Mouse (Mus musculus) embryonic facial prominence, embryonic 13.5 days (tissue): ENCODE results near the gene Ficd. TPM values are rescaled to one million over a fixed set of nuclear protein-coding genes. Genes with fewer than 3 reads are reported as not detected.

Experiments
- ATAC-seq: fragments of 200-750 bp; cut with Nextera tagmentation; 2 replicates; pipeline ENCODE4 v1.8.0; 2017; ENCODE audit warnings: low read depth; ENCODE audit not compliant: insufficient number of reproducible peaks, insufficient read depth, low FRiP score, low TSS enrichment
- H3K27ac ChIP-seq: fragments of 300-500 bp; sonication (generic); 2 replicates; pipeline ENCODE4 v1.5.1; 2015; ENCODE audit warnings: moderate library complexity, mild to moderate bottlenecking, inconsistent platforms
- H3K27me3 ChIP-seq: fragments of 300-500 bp; sonication (generic); 2 replicates; pipeline ENCODE4 v1.6.1; 2015; ENCODE audit warnings: mild to moderate bottlenecking, inconsistent platforms
- H3K36me3 ChIP-seq: fragments of 300-500 bp; sonication (generic); 2 replicates; pipeline ENCODE4 v1.6.1; 2015; ENCODE audit warnings: mild to moderate bottlenecking, inconsistent platforms
- H3K4me1 ChIP-seq: fragments of 300-500 bp; sonication (generic); 2 replicates; pipeline ENCODE4 v1.6.1; 2015; ENCODE audit warnings: inconsistent platforms
- H3K4me2 ChIP-seq: fragments of 300-500 bp; sonication (generic); 2 replicates; pipeline ENCODE4 v1.6.1; 2015; ENCODE audit warnings: moderate library complexity, mild to moderate bottlenecking, inconsistent platforms
- H3K4me3 ChIP-seq: fragments of 300-500 bp; sonication (generic); 2 replicates; pipeline ENCODE4 v1.5.1; 2015; ENCODE audit warnings: mild to moderate bottlenecking, inconsistent platforms
- H3K9ac ChIP-seq: fragments of 300-500 bp; sonication (generic); 2 replicates; pipeline ENCODE4 v1.6.1; 2015; ENCODE audit warnings: mild to moderate bottlenecking, inconsistent platforms
- H3K9me3 ChIP-seq: fragments of 300-500 bp; sonication (generic); 2 replicates; pipeline ENCODE4 v1.6.1; 2016; ENCODE audit warnings: inconsistent platforms
- WGBS: fragments of 180-500 bp; shearing (Covaris S2); methylation state at CpG from one replicate; pipeline ENCODE4 v1.1.7; 2015; ENCODE audit warnings: mixed read lengths; 5-methylcytosine and 5-hydroxymethylcytosine counted together
- polyA plus RNA-seq: library from polyadenylated mRNA; unstranded; fragments of >200 nt; fragmentation: Nextera tagmentation; extraction: Ambion mirVana; gene quantifications from 2 replicates; pipeline ENCODE4 v1.2.1, GENCODE M21; 2015

The Ficd gene
- polyA plus RNA-seq, 1 experiment from 2014 or later = 6.2 TPM

GRCm38 (mm10) chr5:113716581-113717388 is 18.8 kb upstream of the Ficd start:
- Histone ChIP-seq H3K27me3 (peaks cover 2% of the 10 kb centered on the region; the same call in 1 of the 2 replicates), H3K4me1 (no peaks in the 10 kb centered on the region), H3K9me3 (no peaks in the 10 kb centered on the region), H3K9ac (no peak overlapping the region), H3K36me3 (no peaks in the 10 kb centered on the region), H3K27ac (no peak overlapping the region), H3K4me3 (no peak overlapping the region), H3K4me2 (no peak overlapping the region)
- WGBS = 9% methylated on average over 12 of the region's 12 CpGs
- ATAC-seq = no peak

GRCm38 (mm10) chr5:113719221-113719661 is 16.4 kb upstream of the Ficd start:
- 0 out of 2 replicates have a peak, but pooled peaks cover 2% of the 10 kb centered on the region for H3K4me1 ChIP-seq
- H3K4me3 ChIP-seq = no peak overlapping the region
- peaks cover 10% of the 10 kb centered on the region; the same call in 1 of the 2 replicates for H3K27me3 ChIP-seq
- H3K36me3 ChIP-seq = no peaks in the 10 kb centered on the region
- no peak overlapping the region for H3K9ac ChIP-seq
- 84% methylated on average over 8 of the region's 8 CpGs for WGBS
- H3K9me3 ChIP-seq = no peaks in the 10 kb centered on the region
- no peak overlapping the region for H3K4me2 ChIP-seq
- no peak for ATAC-seq
- no peak overlapping the region for H3K27ac ChIP-seq

GRCm38 (mm10) chr5:113722224-113723013 is 13.2 kb upstream of the Ficd start:
- 88% methylated on average over 10 of the region's 10 CpGs for WGBS
- Histone ChIP-seq H3K4me3 (no peak overlapping the region), H3K36me3 (no peaks in the 10 kb centered on the region), H3K4me1 (0 out of 2 replicates have a peak, but pooled peaks cover 5% of the 10 kb centered on the region), H3K4me2 (no peak overlapping the region), H3K9me3 (no peaks in the 10 kb centered on the region), H3K27me3 (peaks cover 10% of the 10 kb centered on the region; the same call in 1 of the 2 replicates), H3K9ac (no peak overlapping the region), H3K27ac (no peak overlapping the region)
- no peak for ATAC-seq

- ATAC-seq = no peak
- Histone ChIP-seq H3K27me3 (peaks cover 10% of the 10 kb centered on the region; the same call in 1 of the 2 replicates), H3K4me2 (no peak overlapping the region), H3K9me3 (no peaks in the 10 kb centered on the region), H3K27ac (no peak overlapping the region), H3K36me3 (no peaks in the 10 kb centered on the region), H3K4me1 (0 out of 2 replicates have a peak, but pooled peaks cover 5% of the 10 kb centered on the region), H3K9ac (no peak overlapping the region), H3K4me3 (no peak overlapping the region)
- WGBS = 35% methylated on average over 8 of the region's 8 CpGs
Observed at GRCm38 (mm10) chr5:113723567-113724237, 11.9 kb upstream of the Ficd start.

- ATAC-seq = no peak
- H3K27me3 ChIP-seq = 0 out of 2 replicates have a peak, but pooled peaks cover 8% of the 10 kb centered on the region
- no peak within 1 kb of the TSS for H3K4me2 ChIP-seq
- 0 out of 2 replicates have a peak, but pooled peaks cover 5% of the 10 kb centered on the region for H3K4me1 ChIP-seq
- H3K9ac ChIP-seq = no peak within 1 kb of the TSS
- 3% methylated on average over 15 of the region's 15 CpGs for WGBS
- no peaks in the 10 kb centered on the region for H3K36me3 ChIP-seq
- no peaks in the 10 kb centered on the region for H3K9me3 ChIP-seq
- H3K27ac ChIP-seq = no peak within 1 kb of the TSS
- no peak within 1 kb of the TSS for H3K4me3 ChIP-seq
Observed at GRCm38 (mm10) chr5:113724446-113724845, 11.2 kb upstream of the Ficd start, which contains the start of gene 1700069L16Rik. TSS of gene 1700069L16Rik (minus strand) at chr5:113724772.

GRCm38 (mm10) chr5:113725417-113725816 is 10.2 kb upstream of the Ficd start:
- Histone ChIP-seq H3K27ac (no peak overlapping the region), H3K4me1 (0 out of 2 replicates have a peak, but pooled peaks cover 5% of the 10 kb centered on the region), H3K9ac (no peak overlapping the region), H3K27me3 (0 out of 2 replicates have a peak, but pooled peaks cover 8% of the 10 kb centered on the region), H3K9me3 (no peaks in the 10 kb centered on the region), H3K4me3 (no peak overlapping the region), H3K36me3 (no peaks in the 10 kb centered on the region), H3K4me2 (no peak overlapping the region)
- WGBS = 65% methylated on average over 12 of the region's 12 CpGs
- ATAC-seq = no peak

GRCm38 (mm10) chr5:113726618-113727017 is 9.0 kb upstream of the Ficd start:
- ATAC-seq = no peak
- no peak overlapping the region for H3K27ac ChIP-seq
- H3K4me2 ChIP-seq = no peak overlapping the region
- WGBS = 69% methylated on average over 6 of the region's 6 CpGs
- no peaks in the 10 kb centered on the region for H3K36me3 ChIP-seq
- 0 out of 2 replicates have a peak, but pooled peaks cover 8% of the 10 kb centered on the region for H3K27me3 ChIP-seq
- no peak overlapping the region for H3K4me3 ChIP-seq
- no peaks in the 10 kb centered on the region for H3K9me3 ChIP-seq
- 0 out of 2 replicates have a peak, but pooled peaks cover 5% of the 10 kb centered on the region for H3K4me1 ChIP-seq
- H3K9ac ChIP-seq = no peak overlapping the region

- H3K27me3 ChIP-seq = 0 out of 2 replicates have a peak, but pooled peaks cover 8% of the 10 kb centered on the region
- no peak overlapping the region for H3K4me2 ChIP-seq
- 63% methylated on average over 12 of the region's 12 CpGs for WGBS
- H3K4me1 ChIP-seq = 0 out of 2 replicates have a peak, but pooled peaks cover 5% of the 10 kb centered on the region
- no peak for ATAC-seq
- H3K36me3 ChIP-seq = no peaks in the 10 kb centered on the region
- no peak overlapping the region for H3K4me3 ChIP-seq
- no peaks in the 10 kb centered on the region for H3K9me3 ChIP-seq
- H3K9ac ChIP-seq = no peak overlapping the region
- no peak overlapping the region for H3K27ac ChIP-seq
Observed at GRCm38 (mm10) chr5:113727238-113727637, 8.4 kb upstream of the Ficd start.

- 0 out of 2 replicates have a peak, but pooled peaks cover 5% of the 10 kb centered on the region for H3K4me1 ChIP-seq
- ATAC-seq = no peak
- 47% methylated on average over 7 of the region's 7 CpGs for WGBS
- H3K27ac ChIP-seq = no peak overlapping the region
- no peaks in the 10 kb centered on the region for H3K36me3 ChIP-seq
- 0 out of 2 replicates have a peak, but pooled peaks cover 8% of the 10 kb centered on the region for H3K27me3 ChIP-seq
- H3K9ac ChIP-seq = no peak overlapping the region
- H3K9me3 ChIP-seq = no peaks in the 10 kb centered on the region
- H3K4me2 ChIP-seq = no peak overlapping the region
- H3K4me3 ChIP-seq = no peak overlapping the region
Observed at GRCm38 (mm10) chr5:113728011-113728410, 7.6 kb upstream of the Ficd start.

- no peak overlapping the region for H3K4me2 ChIP-seq
- H3K4me1 ChIP-seq = 0 out of 2 replicates have a peak, but pooled peaks cover 5% of the 10 kb centered on the region
- H3K27ac ChIP-seq = no peak overlapping the region
- H3K36me3 ChIP-seq = no peaks in the 10 kb centered on the region
- H3K27me3 ChIP-seq = 0 out of 2 replicates have a peak, but pooled peaks cover 4% of the 10 kb centered on the region
- no peaks in the 10 kb centered on the region for H3K9me3 ChIP-seq
- 0 out of 2 replicates have a peak, but pooled peaks have one; percentile 52 for ATAC-seq
- no peak overlapping the region for H3K4me3 ChIP-seq
- H3K9ac ChIP-seq = no peak overlapping the region
- 82% methylated on average over 7 of the region's 7 CpGs for WGBS
Observed at GRCm38 (mm10) chr5:113728691-113729090, 6.9 kb upstream of the Ficd start.
